Mouse (Mus musculus): ENCODE measurements around the gene Slc26a6.
A peak's percentile ranks its signal among the peaks of the same experiment; 100 is the strongest.

The Slc26a6 gene

DNA sequence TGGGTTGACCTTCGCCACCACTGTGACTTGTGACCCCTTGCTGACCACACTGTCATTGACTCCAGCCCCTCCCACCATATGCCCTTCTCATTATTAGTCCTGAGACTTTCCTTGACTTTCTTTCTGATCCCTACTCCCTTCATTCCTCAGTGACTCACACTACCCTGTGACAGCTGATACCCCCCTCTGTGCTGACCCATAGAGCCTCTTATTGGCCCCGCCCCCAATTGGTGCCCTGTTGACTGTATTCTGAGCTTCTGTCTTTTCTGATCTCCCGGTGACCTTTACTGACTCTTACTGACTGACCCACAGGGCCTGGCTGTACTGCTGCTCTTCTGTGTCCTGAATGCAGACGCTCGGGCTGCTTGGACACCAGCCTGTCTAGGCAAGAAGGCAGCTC is 7.7 kb upstream of the Slc26a6 start:
- DNase-seq (ENCODE audit: low spot score) = no peak

DNA sequence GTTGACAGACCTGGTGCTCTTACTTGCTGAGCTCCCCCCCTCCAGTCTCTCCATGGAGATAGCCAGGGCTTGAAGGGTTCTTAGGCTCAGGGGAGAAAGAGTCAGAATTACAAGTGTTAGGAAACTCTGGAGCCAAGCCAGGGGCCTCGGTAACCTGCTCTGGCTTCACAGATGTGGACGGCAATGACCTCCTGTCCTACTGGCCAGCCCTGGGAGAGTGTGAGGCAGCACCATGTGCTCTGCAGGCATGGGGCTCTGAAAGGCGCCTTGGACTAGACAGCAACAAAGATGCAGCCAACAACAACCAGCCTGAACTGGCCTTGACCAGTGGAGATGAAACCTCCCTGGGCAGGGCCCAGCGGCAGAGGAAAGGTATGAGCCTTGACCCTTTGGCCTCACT is 5.7 kb upstream of the Slc26a6 start:
- no peak for DNase-seq (ENCODE audit: low spot score)

DNA sequence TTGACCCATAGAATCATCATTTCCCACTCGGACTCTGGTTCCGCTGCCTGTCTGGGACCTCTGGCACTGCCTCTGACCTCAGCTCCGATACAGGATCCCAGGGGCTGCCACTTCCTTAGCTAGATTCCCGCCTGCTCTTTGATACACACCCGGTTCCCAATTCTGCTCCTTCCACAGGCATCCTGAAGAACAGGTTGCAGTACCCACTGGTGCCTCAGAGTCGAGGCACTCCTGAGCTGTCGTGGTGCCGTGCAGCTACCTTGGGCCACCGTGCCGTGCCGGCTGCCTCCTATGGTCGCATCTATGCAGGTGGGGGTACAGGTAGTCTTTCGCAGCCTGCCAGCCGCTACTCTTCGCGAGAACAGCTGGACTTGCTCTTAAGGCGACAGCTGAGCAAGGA is 4.7 kb upstream of the Slc26a6 start:
- no peak for DNase-seq (ENCODE audit: low spot score)

DNA sequence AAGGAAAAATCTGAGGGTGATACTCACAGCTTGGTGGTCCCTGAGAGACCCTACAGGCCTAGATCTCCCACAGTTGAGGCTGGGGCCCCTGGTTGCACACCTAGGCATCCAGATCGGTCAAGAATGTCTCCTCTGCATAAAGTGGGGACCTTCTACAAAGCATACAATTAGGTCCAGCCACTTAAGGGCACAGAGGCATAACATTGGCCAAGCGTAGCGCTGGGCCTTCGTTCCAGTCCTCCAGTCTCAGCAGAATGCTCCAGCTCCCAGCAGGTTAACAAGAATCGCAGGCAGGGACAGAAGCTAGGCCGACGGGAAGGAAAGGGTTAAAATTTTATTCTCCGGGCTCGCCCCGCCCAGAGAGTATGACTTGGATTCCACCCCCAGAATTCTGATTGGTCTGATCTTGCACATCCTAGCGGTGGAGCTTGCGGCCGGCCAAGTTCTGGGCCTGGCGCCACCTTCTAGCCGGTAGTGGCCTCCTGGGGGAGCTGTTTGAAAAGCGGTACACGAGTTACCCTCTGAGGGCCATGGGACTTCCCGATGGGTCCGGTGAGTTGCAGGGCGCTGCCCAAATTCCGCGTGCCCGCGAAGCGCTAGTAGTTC is 655 bp downstream of the Slc26a6 start:
- peak; percentile 78 for DNase-seq (ENCODE audit: low spot score)

DNA sequence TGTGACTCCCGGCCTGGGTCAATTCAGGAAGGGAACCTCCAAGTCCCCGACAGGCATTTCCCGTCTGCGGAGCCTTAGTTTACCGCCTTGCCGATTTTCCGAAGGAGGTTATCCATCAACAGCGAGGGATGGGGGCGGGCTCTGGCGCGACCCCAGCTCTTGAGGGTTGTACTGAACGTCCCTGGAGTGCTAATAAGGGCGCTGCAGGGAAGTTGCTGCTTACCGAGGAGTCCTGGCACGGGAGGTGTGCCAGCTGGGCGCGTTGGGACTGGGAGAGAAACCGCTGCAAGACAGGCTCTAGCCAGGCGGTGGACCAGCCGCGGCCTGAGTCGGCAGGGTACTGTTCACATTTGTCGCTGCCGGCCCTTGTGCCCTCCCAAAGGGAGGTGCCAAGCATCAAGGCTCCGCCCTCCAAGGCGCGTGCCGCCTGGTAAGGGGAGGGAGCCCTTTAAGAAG is 1.2 kb downstream of the Slc26a6 start:
- DNase-seq (ENCODE audit: low spot score) = peak; percentile 75

DNA sequence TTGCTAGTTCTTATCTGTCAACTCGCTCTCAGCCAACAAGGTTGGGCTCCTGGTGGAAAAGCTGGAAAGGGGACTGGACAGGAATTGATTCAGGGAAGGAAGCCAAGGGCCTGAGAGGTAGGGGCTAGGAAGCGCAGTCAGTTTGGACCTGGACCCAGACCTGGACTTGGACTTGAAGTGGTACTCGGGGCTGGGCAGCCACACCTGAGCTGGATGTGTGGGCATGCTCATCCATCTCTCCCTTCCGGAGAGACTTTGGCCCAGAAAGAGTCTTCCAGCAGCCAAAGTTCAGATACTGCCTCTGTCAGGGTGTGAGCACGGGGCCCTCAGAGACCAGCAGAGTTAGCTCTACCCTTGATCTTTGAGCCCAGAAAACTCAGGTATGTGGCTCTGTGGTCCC is 2.3 kb downstream of the Slc26a6 start:
- DNase-seq (ENCODE audit: low spot score) = no peak

DNA sequence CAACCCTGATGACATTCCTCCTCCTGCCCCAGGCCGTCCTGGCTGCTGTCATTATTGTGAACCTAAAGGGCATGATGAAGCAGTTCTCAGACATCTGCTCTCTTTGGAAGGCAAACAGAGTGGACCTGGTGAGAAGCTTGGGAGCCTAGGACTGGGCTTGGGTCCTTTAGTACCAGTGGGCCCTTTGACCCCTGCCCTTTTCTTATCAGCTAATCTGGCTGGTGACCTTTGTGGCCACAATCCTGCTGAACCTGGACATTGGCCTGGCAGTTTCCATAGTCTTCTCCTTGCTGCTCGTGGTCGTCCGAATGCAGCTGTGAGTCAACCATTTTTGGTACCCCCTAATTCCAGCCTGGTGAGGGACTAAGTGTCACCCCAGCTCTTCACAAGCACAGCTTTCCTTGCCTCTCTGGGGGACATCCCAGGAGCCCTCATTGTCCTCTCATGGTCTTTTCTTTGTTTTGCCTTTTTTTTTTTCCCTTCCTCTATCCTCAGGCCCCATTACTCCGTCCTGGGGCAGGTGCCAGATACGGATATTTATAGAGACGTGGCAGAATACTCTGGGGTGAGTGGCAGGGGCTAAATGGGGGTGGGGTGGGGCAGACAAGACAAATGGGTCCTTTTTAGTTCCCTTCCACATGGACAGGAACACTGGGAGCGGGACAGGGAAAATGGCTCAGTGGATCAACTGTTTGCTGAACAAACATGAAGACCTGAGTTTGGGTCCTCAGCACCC is 5.9 kb downstream of the Slc26a6 start:
- no peak for DNase-seq (ENCODE audit: low spot score)

DNA sequence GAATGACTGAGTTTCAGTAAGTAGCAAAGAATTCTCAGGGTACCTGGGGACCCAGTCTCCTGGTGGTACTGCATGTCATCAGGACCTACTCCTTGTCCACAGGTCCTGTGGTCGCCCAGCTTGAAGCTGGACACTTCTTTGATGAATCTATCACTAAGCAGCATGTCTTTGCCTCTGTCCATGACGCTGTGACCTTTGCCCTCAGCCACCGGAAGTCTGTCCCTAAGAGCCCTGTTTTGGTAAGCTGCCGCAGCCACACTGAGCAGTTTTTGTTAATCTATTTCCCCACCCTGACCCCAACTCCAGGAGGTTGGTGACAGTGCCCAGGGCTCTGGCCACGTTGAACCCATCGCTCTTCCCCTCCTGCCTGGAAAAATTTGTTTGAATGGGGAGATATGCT is 59.2 kb downstream of the Slc26a6 start:
- DNase-seq (ENCODE audit: low spot score) = no peak

DNA sequence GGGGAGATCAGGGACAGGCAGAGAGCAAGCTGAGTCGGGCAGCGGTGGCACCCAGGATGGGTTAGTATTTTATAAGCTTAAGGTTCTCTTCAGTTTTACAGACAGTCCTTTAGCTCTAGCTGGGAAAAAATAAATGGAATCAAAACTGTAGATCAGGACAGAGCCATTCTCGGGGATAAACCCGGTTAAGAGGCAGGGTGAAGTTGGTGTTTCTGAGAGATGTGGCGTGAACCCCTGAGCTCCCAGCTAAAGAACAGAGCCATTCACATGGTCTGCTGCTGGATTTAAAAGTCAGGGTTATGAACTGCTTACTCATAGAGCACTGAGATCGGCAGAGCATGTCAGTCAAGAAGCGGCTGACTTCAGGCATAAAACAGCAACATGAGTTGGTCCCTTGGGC is 60.1 kb downstream of the Slc26a6 start:
- no peak for DNase-seq (ENCODE audit: low spot score)

DNA sequence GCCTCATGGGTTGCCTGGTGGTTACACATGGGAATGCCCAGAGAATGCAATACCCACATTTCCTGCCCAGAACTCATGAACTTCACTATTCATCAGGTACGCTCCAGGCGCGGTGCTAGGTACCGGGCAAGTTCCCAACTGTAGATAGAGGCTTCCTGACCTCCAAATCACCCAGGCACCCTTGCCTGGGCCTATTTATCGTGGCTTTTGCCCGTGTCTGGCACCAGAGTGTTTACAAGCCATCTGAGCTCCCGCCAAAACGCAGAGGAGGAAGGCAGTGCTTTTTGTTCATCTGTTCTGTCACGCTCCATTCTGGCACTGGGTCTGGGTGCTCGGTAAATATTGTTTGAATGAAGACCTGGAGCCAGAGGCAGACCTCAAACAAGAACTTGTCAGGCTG is 60.5 kb downstream of the Slc26a6 start:
- no peak for DNase-seq (ENCODE audit: low spot score)

DNA sequence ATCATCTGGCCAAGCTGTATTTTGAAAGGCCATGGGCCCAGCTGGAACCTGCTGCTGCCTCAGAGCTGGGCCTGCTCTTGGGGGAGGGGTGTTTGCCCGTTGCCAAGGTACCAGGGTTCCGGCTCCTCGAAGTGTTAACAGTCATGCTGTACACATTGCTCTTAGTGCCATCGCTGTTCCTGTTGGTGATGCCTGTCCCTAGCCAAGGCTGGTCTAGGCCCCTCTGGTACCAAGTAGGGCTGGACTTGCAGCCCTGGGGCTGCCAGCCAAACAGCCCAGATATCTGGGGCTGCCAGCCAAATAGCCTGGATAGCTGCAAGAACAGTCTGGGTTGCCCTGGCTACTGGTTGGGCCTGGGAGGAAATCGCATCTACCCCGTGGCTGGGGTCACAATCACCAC is 61.4 kb downstream of the Slc26a6 start, which contains the start of gene Tmem89:
Gene Tmem89, plus strand, starts transcription at position 129 of the 400 bp plus-strand sequence.
- DNase-seq (ENCODE audit: low spot score) = no peak

DNA sequence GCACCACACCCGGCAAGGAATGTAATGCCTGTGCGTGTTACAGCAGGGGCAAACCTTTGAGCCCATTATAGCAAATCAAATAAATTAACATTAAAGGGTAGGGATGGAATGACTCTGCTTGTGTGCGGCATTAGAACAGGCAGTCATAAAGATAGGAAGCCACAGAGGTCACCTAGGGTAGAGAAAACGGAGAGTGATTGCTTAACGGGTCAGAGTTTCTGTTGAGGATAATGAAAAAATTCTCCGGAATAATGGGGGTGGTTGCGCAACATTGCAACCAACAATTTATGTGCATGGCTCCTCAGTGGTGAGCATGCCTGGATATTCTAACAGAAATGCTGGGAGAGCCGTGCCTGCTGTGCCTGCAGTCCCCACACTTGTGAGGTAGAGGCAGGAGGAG is 72.8 kb downstream of the Slc26a6 start:
- no peak for DNase-seq (ENCODE audit: low spot score)

DNA sequence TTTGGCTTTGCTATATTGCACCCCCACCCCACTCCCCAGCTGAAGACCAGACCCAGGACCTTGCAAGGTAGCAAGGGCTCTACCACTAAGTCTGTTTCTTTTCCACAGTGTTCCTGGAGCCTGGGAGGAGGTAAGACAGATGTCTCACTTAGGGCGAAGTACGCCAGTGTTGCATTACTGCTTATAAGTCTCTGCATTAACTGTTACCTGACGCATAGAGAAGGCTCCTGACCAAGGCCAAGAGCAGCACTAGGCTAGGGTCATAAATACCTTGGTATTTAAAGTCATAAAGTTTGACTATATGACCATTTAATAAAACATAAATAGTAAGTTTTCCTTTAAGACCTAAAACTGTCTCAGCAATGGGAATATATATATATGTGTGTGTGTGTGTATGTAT is 75.3 kb downstream of the Slc26a6 start:
- no peak for DNase-seq (ENCODE audit: low spot score)

DNA sequence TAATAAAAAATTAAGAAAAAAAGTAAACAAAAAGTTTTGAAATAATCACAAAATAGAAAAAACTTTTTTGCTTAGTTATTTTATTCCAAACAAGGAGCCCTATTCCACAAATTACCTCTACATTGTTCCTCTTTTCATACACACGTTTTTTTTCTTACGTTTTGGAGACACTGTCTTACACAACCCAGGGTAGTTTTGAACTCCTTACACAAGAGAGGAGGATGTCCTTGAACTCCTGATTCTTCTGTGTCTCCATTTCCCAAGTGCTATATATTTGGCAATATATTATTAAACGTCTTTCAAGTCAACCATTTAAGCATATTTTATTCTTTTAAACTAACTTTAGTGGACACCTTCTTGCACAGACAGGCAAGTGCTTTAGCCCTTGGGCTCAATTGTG is 82.9 kb downstream of the Slc26a6 start:
- DNase-seq (ENCODE audit: low spot score) = no peak

DNA sequence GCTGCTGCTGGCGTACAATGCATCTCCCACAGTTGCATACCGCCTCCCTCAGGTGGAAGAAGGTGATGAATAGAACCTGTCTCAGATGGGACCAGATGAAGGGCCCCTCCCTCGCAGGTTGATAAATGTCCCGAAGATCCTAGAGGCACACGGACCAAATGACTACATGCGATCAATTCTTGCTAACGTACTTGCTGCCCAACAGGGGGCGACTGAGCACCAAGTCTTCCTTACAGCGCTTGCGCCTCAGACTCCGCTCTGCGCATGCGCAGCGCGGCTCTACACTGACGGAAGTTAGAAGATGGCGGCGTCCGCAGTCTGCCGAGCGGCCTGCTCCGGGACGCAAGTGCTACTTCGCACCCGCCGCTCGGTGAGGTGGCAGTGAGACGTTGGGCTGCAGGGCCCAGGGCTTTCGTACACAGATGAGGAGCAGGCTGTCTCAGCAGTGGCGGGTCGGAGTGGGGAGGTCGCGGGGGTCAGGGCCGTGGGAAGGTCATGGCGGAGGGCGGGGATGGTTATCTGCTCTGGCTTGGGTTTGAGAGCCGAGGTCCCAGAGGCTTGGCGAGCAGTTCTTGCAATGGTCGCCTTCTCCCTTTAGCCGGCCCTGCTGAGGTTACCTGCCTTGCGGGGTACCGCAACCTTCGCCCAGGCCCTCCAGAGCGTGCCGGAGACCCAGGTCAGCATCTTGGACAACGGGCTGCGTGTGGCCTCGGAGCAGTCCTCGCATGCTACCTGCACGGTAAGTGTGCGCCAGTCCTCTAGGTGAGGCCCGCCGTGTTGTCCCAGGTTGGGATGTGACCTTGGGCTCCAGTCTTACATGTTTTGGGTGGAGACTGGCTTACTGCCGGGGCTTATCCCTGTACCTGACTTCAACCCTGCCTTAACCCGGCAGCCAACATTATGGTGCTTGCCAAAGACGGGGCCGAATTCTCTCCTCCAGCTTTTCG is 83.6 kb downstream of the Slc26a6 start, which contains the start of gene Uqcrc1:
Gene Uqcrc1, plus strand, starts transcription at position 216 of the 947 bp plus-strand sequence.
- DNase-seq (ENCODE audit: low spot score) = peak; percentile 95

DNA sequence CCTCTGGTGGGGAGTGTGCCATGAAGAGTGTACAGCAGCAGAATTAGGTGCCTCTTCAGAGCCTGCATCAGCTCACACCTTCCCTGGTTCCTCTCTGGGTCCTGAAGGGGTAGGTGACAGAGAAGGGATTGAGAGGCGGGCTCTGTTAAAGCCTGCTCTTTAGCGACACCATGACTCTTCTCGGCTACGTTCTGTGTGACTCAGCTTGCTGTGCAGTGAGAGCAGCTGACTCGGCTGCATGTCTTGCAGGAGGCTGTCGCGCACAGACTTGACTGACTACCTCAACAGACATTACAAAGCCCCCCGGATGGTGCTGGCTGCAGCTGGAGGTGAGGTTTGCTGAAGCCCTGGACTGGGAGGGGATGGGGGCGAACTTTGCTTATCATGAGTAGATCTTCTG is 92.0 kb downstream of the Slc26a6 start:
- DNase-seq (ENCODE audit: low spot score) = no peak

DNA sequence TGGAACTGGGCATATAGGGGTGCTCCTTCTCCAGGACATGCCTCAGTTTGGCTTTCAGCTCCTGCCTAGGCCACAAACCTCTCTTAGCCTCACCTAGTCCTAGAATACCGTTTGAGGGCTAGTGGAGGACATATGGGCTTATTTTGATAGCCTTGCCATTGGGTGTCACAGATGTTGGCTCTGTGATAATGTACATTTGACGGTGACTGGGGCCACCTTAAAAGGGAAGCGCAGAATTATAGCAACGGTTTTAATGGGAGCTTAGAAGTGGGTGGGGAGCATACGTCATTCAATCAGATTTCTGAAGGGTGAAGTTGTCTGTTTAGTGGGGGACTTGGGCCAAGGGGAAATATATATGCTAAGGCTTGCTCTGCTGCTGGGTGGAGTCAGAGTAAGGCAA is 92.5 kb downstream of the Slc26a6 start:
- no peak for DNase-seq (ENCODE audit: low spot score)

DNA sequence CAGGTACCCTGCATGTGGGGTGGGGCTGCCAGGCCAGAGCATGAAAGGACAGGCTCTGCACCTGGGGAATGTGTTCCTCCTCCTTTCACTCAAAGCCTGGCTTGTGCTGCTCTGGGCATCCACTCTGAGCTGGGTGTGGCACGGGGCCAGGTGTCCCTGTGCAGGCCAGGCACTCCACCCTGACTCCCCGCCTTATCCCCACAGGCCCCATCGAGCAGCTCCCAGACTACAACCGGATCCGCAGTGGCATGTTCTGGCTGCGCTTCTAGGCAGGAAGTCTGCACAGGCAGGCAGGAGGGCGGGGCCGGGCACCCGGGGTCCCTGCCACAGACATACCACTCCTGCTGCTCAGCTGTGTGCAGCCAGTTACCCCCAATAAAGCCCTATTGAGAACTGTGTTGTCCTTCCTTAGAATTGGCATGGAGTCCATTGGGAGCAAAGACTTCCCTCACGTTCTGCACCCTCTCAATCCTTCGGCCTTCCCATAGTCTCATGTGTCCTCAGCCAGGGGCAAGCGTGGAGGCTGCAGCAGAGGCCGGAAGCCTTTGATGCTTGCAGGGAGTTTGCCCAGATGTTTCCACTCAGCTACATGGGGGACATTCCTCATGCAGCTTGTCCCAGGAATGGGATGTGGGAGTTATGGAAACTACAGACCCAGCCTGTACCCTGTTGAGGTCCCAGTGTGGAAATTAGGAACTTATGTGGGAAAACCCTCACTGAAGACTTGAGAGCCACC is 96.3 kb downstream of the Slc26a6 start:
- DNase-seq (ENCODE audit: low spot score) = peak; percentile 42

DNA sequence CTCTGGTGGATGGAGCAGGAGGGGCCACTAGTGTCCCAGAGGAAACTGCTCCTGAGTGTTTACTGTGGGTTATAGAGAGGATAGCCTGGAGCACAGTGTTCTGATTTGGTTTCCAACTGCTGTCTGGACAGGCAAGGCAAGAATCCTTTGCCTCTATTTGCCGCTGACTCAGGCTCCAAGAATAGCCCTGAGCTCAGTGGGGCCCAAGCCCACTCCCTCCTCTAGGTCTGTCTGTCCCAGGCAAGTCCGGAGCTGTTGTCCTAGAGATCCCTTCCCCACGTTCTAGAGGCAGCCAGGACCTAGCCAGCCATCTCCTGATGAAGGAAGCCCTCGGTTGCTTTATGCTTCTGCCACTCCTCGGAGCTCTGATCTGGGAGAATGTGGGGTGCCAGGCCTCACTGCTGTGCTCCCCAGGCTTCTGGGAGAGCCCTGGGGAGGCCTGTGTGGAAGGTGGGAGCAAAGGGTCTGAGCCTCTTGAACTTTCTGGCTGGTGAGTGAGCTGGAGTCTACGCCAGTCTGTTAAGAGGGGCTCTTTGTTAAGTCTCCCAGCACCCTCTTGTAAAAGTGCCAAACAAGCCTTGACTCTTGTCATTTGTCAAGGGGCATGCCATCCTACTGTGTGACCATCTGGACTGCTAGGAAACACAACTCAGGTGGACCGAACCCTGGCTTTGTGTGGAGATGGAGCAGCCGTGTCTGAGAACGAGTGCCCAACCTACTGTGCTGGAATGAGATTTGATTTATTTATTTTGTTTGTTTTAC is 97.1 kb downstream of the Slc26a6 start:
- no peak for DNase-seq (ENCODE audit: low spot score)

DNA sequence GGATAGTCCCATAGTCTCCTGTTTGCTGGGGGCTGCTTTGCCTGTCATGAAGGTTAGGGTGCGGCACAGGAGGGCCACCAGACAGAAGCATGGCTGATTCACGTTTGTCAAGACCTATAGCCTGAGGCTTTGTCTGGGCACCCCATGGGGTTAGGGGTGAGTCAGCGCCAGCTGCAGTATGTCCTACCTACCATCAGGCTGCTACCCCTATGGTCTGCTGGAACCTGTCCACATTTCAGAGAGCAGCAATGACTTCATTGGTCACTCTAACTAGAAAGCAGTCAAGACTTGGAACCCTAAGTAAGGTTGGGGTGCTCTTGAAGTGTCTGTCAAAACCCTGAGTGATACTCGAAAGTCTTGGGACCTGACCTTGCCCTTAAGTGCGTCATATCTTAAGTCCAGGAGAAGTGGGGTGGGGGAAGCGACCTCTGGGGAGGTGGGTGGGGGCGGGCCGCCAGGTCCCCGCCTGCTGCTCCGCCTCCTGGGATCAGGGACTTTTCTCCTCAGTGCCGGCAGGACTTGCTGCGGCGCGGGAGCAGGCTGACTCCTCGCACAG is 100.1 kb downstream of the Slc26a6 start, which contains the start of gene Col7a1:
Gene Col7a1, plus strand, starts transcription at position 506 of the 556 bp plus-strand sequence.
- DNase-seq (ENCODE audit: low spot score) = no peak

DNA sequence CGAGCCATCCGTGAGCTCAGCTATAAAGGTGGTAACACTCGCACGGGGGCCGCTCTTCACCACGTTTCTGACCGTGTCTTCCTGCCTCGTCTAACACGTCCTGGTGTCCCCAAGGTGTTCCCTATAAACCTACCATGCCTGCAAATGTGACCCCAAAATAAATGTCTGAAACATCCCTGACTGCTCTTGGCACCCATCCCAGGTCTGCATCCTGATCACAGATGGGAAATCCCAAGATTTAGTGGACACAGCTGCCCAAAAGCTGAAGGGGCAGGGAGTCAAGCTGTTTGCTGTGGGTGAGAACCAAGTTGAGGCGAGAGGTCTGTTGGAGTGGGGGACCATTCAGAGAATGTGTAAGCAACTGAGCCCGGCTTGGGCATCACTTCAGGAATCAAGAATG is 102.2 kb downstream of the Slc26a6 start:
- DNase-seq (ENCODE audit: low spot score) = no peak
